ENCODE assay signal across 8 mouse cellular contexts in genomic region chr9:81863888-81864234, GRCm38 (mm10). TPM values are rescaled to one million over a fixed set of nuclear protein-coding genes. Genes with fewer than 3 reads are reported as not detected.
DNase-seq lines count a peak whose midpoint lies in the region; ATAC-seq and TF ChIP-seq lines count a peak whose summit lies in the region.

No protein-coding gene starts in this region.

- no peaks in the 10 kb centered on the region for H3K4me1 ChIP-seq in kidney, postnatal 0 days (replicated peaks; ENCODE audit: insufficient read depth, low read length)
- H3K4me1 ChIP-seq in embryonic facial prominence, embryonic 10.5 days, result no peaks in the 10 kb centered on the region
- no peaks in the 10 kb centered on the region for H3K4me1 ChIP-seq in hindbrain, embryonic 13.5 days (replicated peaks)
- H3K4me1 ChIP-seq in midbrain, embryonic 11.5 days (ENCODE audit: control insufficient read depth, insufficient read depth, low read length), result no peaks in the 10 kb centered on the region

- peak overlapping the region; percentile 78 for H3K4me2 ChIP-seq in kidney, postnatal 0 days (ENCODE audit: low read length)
- peak overlapping the region; percentile 77 for H3K4me2 ChIP-seq in hindbrain, embryonic 13.5 days
- H3K4me2 ChIP-seq in midbrain, embryonic 11.5 days, result peak overlapping the region; percentile 56

- TF ChIP-seq CTCF in kidney, postnatal 0 days (IDR thresholded peaks at IDR 0.05; ENCODE audit: low read depth), result no peak; the same call in 1 of the 2 replicates

- ATAC-seq in kidney, postnatal 0 days (replicated peaks; ENCODE audit: low FRiP score, low read depth), result no peak
- no peak for ATAC-seq in hindbrain, embryonic 13.5 days (ENCODE audit: low FRiP score)
- no peak for ATAC-seq in midbrain, embryonic 11.5 days (ENCODE audit: low FRiP score)

- H3K27ac ChIP-seq in kidney, postnatal 0 days, result no peak overlapping the region
- H3K27ac ChIP-seq in embryonic facial prominence, embryonic 10.5 days (replicated peaks), result peak overlapping the region; percentile 78
- no peak overlapping the region for H3K27ac ChIP-seq in hindbrain, embryonic 13.5 days
- no peak overlapping the region for H3K27ac ChIP-seq in midbrain, embryonic 11.5 days (ENCODE audit: low read depth, low read length)

- H3K9ac ChIP-seq in kidney, postnatal 0 days (ENCODE audit: low read depth, low read length), result no peak overlapping the region
- H3K9ac ChIP-seq in hindbrain, embryonic 13.5 days, result peak overlapping the region; percentile 70
- peak overlapping the region; percentile 44 for H3K9ac ChIP-seq in midbrain, embryonic 11.5 days (ENCODE audit: low read length)

- no peaks in the 10 kb centered on the region for H3K36me3 ChIP-seq in kidney, postnatal 0 days (ENCODE audit: insufficient read depth, low read length)
- H3K36me3 ChIP-seq in embryonic facial prominence, embryonic 10.5 days (replicated peaks), result no peaks in the 10 kb centered on the region
- H3K36me3 ChIP-seq in hindbrain, embryonic 13.5 days, result no peaks in the 10 kb centered on the region
- no peaks in the 10 kb centered on the region for H3K36me3 ChIP-seq in midbrain, embryonic 11.5 days (ENCODE audit: control insufficient read depth, insufficient read depth, low read length)

- no peak for DNase-seq in kidney, postnatal 0 days (ENCODE audit: low spot score)
- DNase-seq in kidney, postnatal 10 days, result no peak
- no peak for DNase-seq in embryonic facial prominence, embryonic 10.5 days (ENCODE audit: low spot score)
- DNase-seq in midbrain, embryonic 11.5 days (ENCODE audit: low spot score, missing footprints), result peak; percentile 86
- DNase-seq in cerebellum, postnatal 14 days, result no peak
- DNase-seq in embryo, embryonic 10.5 days (ENCODE audit: low spot score), result no peak
- DNase-seq in kidney, adult 11 months, result no peak

- peaks cover 5% of the 10 kb centered on the region; the same call in 1 of the 2 replicates for H3K27me3 ChIP-seq in kidney, postnatal 0 days (ENCODE audit: insufficient read depth, low read length)
- peaks cover 21% of the 10 kb centered on the region for H3K27me3 ChIP-seq in embryonic facial prominence, embryonic 10.5 days (replicated peaks; ENCODE audit: low read depth, poor library complexity, severe bottlenecking)
- peaks cover 11% of the 10 kb centered on the region for H3K27me3 ChIP-seq in hindbrain, embryonic 13.5 days
- peaks cover 5% of the 10 kb centered on the region for H3K27me3 ChIP-seq in midbrain, embryonic 11.5 days (ENCODE audit: control insufficient read depth, insufficient read depth, low read length)

- no peaks in the 10 kb centered on the region for H3K9me3 ChIP-seq in kidney, postnatal 0 days (replicated peaks; ENCODE audit: low read length)
- H3K9me3 ChIP-seq in embryonic facial prominence, embryonic 10.5 days, result no peaks in the 10 kb centered on the region
- H3K9me3 ChIP-seq in hindbrain, embryonic 13.5 days, result no peaks in the 10 kb centered on the region
- no peaks in the 10 kb centered on the region for H3K9me3 ChIP-seq in midbrain, embryonic 11.5 days (ENCODE audit: control insufficient read depth, low read length)

- WGBS in kidney, postnatal 0 days, result 19% methylated on average over 13 of the region's 13 CpGs
- WGBS in embryonic facial prominence, embryonic 10.5 days, result 26% methylated on average over 13 of the region's 13 CpGs
- 29% methylated on average over 13 of the region's 13 CpGs for WGBS in hindbrain, embryonic 13.5 days
- 23% methylated on average over 13 of the region's 13 CpGs for WGBS in midbrain, embryonic 11.5 days

- peak overlapping the region; percentile 40 for H3K4me3 ChIP-seq in kidney, postnatal 0 days (replicated peaks; ENCODE audit: low read depth, low read length)
- H3K4me3 ChIP-seq in embryonic facial prominence, embryonic 10.5 days, result peak overlapping the region; percentile 65
- peak overlapping the region; percentile 58 for H3K4me3 ChIP-seq in hindbrain, embryonic 13.5 days
- peak overlapping the region; percentile 39 for H3K4me3 ChIP-seq in midbrain, embryonic 11.5 days (ENCODE audit: low read depth, low read length)

RNA-seq across cellular contexts. Expression of gene Mei4, which starts 0.4 kb away (rescaled TPM):
- 0.55 and 0.72 TPM in 2 replicates for polyA plus RNA-seq in kidney, postnatal 0 days (2015; fragmentation: Nextera tagmentation; extraction: Ambion mirVana)
- 0.55 and 0.88 TPM in 2 replicates for polyA plus RNA-seq in embryonic facial prominence, embryonic 10.5 days (2016; fragmentation: Nextera tagmentation; extraction: Ambion mirVana)
- 0.61 and 0.85 TPM in 2 replicates for polyA plus RNA-seq in hindbrain, embryonic 13.5 days (2015; fragmentation: Nextera tagmentation; extraction: Ambion mirVana)
- 0.57 and 0.75 TPM in 2 replicates for polyA plus RNA-seq in midbrain, embryonic 11.5 days (2014; fragmentation: Nextera tagmentation; extraction: Ambion mirVana)
